Mouse (Mus musculus): ENCODE results near the gene Vmn2r74.

The Vmn2r74 gene

GRCm38 (mm10) chr7:85961529-85961928, at the start of gene Vmn2r74:
Vmn2r74 (minus strand) TSS chr7:85961629.
- no peak for DNase-seq (ENCODE audit: low spot score in 2 of 2)

GRCm38 (mm10) chr7:86007533-86007932, 46.1 kb upstream of the Vmn2r74 start:
- DNase-seq (ENCODE audit: low spot score in 2 of 2): no peak

Measured in left cerebral cortex, adult 9 months (tissue).